Mouse (Mus musculus): ENCODE measurements at regions not wholly inside any gene's neighbourhood (a gene's known extent, or its start where the extent isn't known, plus 50 kb on each side); places are given as distances from the start of the nearest gene placed in this dataset.
"Not testable (repeated sequence)": the region's sequence is repeated elsewhere in the genome, so short reads cannot be mapped to it uniquely, and the experiment has no call there.

DNA sequence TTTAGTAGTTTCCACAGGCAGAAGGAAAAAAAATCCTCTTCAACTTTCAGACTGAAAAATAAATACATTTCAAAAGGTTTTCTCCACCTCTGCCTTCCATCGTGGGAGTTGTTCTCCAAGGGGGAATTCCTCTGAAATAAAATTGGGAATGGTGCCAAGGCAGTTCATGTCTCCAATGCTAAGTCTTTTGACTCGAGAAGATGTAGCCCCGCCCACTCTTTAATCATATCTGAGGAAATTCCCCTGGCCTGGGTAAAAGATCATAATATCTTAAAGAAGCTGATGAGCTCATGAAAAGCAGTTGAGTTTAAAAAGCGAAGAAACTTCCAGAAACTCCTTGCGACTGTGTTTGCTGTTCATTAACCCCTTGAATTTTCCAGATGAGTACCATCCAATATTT is 185.3 kb upstream of the Gm37988 start:
- TF ChIP-seq CTCF (IDR thresholded peaks at IDR 0.05; ENCODE audit: low read depth) = no peak
- peak; percentile 73 for DNase-seq (ENCODE audit: low spot score)
- ATAC-seq (replicated peaks; ENCODE audit: low FRiP score, low read depth) = no peak
- no peak overlapping the region for H3K27ac ChIP-seq
- no peaks in the 10 kb centered on the region for H3K4me1 ChIP-seq (replicated peaks; ENCODE audit: insufficient read depth, low read length)
- no peak overlapping the region for H3K4me2 ChIP-seq (ENCODE audit: low read length)
- 44% methylated on average over 5 of the region's 5 CpGs for WGBS
- H3K9me3 ChIP-seq (replicated peaks; ENCODE audit: low read length) = no peaks in the 10 kb centered on the region
- H3K9ac ChIP-seq (ENCODE audit: low read depth, low read length) = no peak overlapping the region
- no peak overlapping the region for H3K4me3 ChIP-seq (replicated peaks; ENCODE audit: low read depth, low read length)
- H3K36me3 ChIP-seq (ENCODE audit: insufficient read depth, low read length) = no peaks in the 10 kb centered on the region
- no peaks in the 10 kb centered on the region for H3K27me3 ChIP-seq (ENCODE audit: insufficient read depth, low read length)

DNA sequence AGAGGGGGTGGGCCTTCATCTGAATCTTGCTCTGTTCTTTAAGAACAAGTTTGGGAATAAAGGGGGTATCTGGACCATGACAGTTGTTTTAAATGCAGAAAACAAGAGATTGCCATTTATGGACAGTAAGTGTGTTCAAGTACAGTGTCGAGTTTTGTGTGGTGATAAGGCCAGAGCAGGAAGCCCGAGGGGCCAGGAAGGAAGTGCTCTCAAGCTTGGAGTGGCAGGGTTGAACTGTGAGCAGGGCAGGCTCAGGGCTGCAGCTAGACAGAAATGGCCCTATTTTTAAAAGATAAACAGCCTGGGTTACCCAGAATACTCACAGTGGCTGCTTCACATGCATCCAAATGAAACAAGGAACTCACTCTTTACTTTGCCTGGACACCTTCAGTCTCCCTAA is 184.4 kb upstream of the Gm37988 start:
- ATAC-seq (replicated peaks; ENCODE audit: low FRiP score, low read depth) = no peak
- H3K4me2 ChIP-seq (ENCODE audit: low read length) = no peak overlapping the region
- DNase-seq (ENCODE audit: low spot score) = no peak

DNA sequence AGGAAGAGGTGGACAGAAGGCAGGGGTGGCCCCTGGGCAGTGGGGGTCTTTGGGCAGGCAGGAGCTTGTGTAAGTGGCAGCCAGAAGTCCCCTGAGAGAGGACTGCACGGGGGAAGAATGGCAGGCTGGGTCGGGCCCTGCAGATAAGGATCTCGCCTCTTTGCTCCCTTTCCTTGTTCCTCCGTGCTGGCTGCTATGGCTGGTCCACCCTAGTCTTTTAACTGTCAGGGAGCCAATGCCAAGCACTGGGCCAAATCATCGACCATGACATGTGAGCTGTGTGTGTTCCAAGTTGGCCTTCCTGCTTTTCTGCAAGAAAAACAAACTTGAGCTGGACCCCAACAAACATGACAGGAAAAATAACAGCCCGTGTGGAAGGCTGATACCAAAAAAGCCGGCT is 153.8 kb upstream of the Gm37988 start:
- WGBS = 5% methylated on average over 7 of the region's 7 CpGs
- H3K4me3 ChIP-seq (replicated peaks; ENCODE audit: low read depth, low read length) = no peak overlapping the region
- H3K36me3 ChIP-seq (ENCODE audit: insufficient read depth, low read length) = no peaks in the 10 kb centered on the region
- peak overlapping the region; percentile 10; the same call in 1 of the 2 replicates for H3K27ac ChIP-seq
- H3K4me1 ChIP-seq (replicated peaks; ENCODE audit: insufficient read depth, low read length) = 0 out of 2 replicates have a peak, but pooled peaks cover 4% of the 10 kb centered on the region
- H3K27me3 ChIP-seq (ENCODE audit: insufficient read depth, low read length) = no peaks in the 10 kb centered on the region
- peak overlapping the region; percentile 11; the same call in 1 of the 2 replicates for H3K4me2 ChIP-seq (ENCODE audit: low read length)
- DNase-seq (ENCODE audit: low spot score) = peak; percentile 41
- no peaks in the 10 kb centered on the region for H3K9me3 ChIP-seq (replicated peaks; ENCODE audit: low read length)
- no peak for TF ChIP-seq CTCF (IDR thresholded peaks at IDR 0.05; ENCODE audit: low read depth)
- ATAC-seq (replicated peaks; ENCODE audit: low FRiP score, low read depth) = peak; percentile 65; the same call in 1 of the 2 replicates
- no peak overlapping the region for H3K9ac ChIP-seq (ENCODE audit: low read depth, low read length)

More for the DNA sequence above, 184.4 kb upstream of the Gm37988 start:
- Histone ChIP-seq H3K27me3 (ENCODE audit: insufficient read depth, low read length) (no peaks in the 10 kb centered on the region), H3K9me3 (replicated peaks; ENCODE audit: low read length) (no peaks in the 10 kb centered on the region), H3K27ac (no peak overlapping the region), H3K4me3 (replicated peaks; ENCODE audit: low read depth, low read length) (no peak overlapping the region), H3K4me1 (replicated peaks; ENCODE audit: insufficient read depth, low read length) (no peaks in the 10 kb centered on the region), H3K9ac (ENCODE audit: low read depth, low read length) (no peak overlapping the region), H3K36me3 (ENCODE audit: insufficient read depth, low read length) (no peaks in the 10 kb centered on the region)
- WGBS = 33% methylated on average over 2 of the region's 2 CpGs
- TF ChIP-seq CTCF (IDR thresholded peaks at IDR 0.05; ENCODE audit: low read depth) = no peak

DNA sequence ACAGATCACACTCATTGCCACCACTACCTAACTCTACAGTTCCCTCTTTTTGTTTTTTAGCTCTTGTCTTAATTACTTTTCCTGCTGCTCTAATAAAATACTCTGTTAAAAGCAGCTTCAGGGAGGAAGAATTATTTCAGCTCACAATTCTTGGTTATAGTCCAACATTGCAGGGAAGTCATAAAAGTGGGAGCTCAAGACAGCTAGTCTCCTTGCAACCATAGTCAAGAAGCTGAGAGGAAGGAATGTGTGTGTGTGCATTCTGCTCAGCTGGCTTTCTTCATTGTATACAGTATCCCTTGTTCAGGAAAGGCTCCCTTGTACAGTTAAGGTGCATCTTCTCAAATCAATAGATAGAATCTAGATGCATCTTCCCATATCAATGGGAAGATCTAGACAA is 152.4 kb upstream of the Gm37988 start:
- Histone ChIP-seq H3K4me2 (ENCODE audit: low read length) (no peak overlapping the region), H3K27me3 (ENCODE audit: insufficient read depth, low read length) (no peaks in the 10 kb centered on the region), H3K9me3 (replicated peaks; ENCODE audit: low read length) (no peaks in the 10 kb centered on the region), H3K9ac (ENCODE audit: low read depth, low read length) (no peak overlapping the region), H3K27ac (no peak overlapping the region), H3K4me3 (replicated peaks; ENCODE audit: low read depth, low read length) (no peak overlapping the region), H3K36me3 (ENCODE audit: insufficient read depth, low read length) (no peaks in the 10 kb centered on the region), H3K4me1 (replicated peaks; ENCODE audit: insufficient read depth, low read length) (0 out of 2 replicates have a peak, but pooled peaks cover 4% of the 10 kb centered on the region)
- DNase-seq (ENCODE audit: low spot score) (peak; percentile 62), ATAC-seq (replicated peaks; ENCODE audit: low FRiP score, low read depth) (no peak)
- no peak for TF ChIP-seq CTCF (IDR thresholded peaks at IDR 0.05; ENCODE audit: low read depth)

DNA sequence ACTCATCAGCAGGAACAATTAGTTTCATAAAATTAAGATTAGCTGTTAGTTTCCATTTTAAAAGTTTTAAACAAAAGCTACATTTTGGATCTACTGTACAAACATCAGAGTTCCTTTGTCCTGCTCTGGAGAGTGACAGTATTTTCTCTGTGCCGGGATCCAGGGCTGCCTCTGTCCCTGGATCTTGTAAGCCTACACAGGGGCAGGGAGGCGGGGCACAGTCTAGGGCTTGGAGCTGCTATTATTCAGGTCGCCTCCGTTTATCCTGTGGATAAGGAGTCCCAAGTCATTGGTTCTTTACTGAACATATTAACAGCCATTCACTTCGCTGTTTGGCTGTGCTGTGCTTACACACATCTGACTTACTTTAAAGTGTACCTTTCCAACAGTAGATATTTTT is 150.8 kb upstream of the Gm37988 start:
- TF ChIP-seq CTCF (IDR thresholded peaks at IDR 0.05; ENCODE audit: low read depth) = no peak
- Histone ChIP-seq H3K27me3 (ENCODE audit: insufficient read depth, low read length) (no peaks in the 10 kb centered on the region), H3K4me3 (replicated peaks; ENCODE audit: low read depth, low read length) (no peak overlapping the region), H3K4me2 (ENCODE audit: low read length) (no peak overlapping the region), H3K27ac (no peak overlapping the region), H3K9me3 (replicated peaks; ENCODE audit: low read length) (no peaks in the 10 kb centered on the region), H3K36me3 (ENCODE audit: insufficient read depth, low read length) (no peaks in the 10 kb centered on the region), H3K9ac (ENCODE audit: low read depth, low read length) (no peak overlapping the region), H3K4me1 (replicated peaks; ENCODE audit: insufficient read depth, low read length) (0 out of 2 replicates have a peak, but pooled peaks cover 4% of the 10 kb centered on the region)
- ATAC-seq (replicated peaks; ENCODE audit: low FRiP score, low read depth) = no peak
- no peak for DNase-seq (ENCODE audit: low spot score)
- WGBS = 52% methylated on average over 5 of the region's 5 CpGs

DNA sequence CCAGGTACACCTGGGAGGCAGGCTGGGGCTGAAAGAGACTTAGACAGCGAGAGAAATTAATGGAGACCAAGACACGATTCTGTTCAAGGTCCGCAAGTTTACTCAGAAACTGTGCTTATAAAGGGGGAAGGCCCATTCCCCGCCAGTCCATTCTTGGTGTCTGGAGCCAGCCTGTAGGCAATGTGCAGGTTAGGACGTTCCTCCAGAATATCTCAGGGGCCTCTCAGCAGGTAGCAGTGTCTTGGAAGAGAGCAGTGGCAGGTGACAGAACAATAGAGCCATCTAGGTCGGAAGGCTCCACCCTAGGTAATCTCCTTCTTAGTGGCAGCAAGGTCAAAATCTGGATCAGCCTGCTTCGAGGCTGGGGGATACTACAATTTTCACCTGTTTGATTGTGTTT is 147.6 kb upstream of the Gm37988 start:
- ATAC-seq (replicated peaks; ENCODE audit: low FRiP score, low read depth); H3K36me3 ChIP-seq (ENCODE audit: insufficient read depth, low read length); H3K4me1 ChIP-seq (replicated peaks; ENCODE audit: insufficient read depth, low read length); H3K9me3 ChIP-seq (replicated peaks; ENCODE audit: low read length); H3K27me3 ChIP-seq (ENCODE audit: insufficient read depth, low read length); DNase-seq (ENCODE audit: low spot score); H3K4me2 ChIP-seq (ENCODE audit: low read length); H3K27ac ChIP-seq; H3K9ac ChIP-seq (ENCODE audit: low read depth, low read length); H3K4me3 ChIP-seq (replicated peaks; ENCODE audit: low read depth, low read length): not testable (repeated sequence)
- 89% methylated on average over 7 of the region's 7 CpGs for WGBS

DNA sequence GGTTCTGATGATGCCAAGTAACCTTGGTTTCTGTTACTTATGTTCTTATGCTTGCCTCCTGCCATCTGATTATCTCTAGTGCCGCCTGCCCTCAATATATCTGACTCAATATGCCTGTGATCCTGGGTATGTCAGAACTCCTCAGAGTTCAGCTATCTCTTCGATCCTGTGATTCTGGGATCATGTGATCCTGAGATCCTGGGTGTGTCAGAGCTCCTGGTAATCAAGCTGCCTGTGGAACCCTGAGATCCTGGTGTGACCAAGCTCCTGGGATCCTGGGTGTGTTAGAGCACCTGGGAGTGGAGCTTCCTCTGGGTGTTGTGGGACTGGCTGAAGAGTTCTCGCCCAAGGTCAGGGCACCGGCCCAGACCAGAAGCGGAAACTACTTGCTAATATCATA is 147.1 kb upstream of the Gm37988 start:
- H3K4me3 ChIP-seq (replicated peaks; ENCODE audit: low read depth, low read length); H3K27ac ChIP-seq; H3K9me3 ChIP-seq (replicated peaks; ENCODE audit: low read length); H3K27me3 ChIP-seq (ENCODE audit: insufficient read depth, low read length); H3K9ac ChIP-seq (ENCODE audit: low read depth, low read length); H3K4me2 ChIP-seq (ENCODE audit: low read length); ATAC-seq (replicated peaks; ENCODE audit: low FRiP score, low read depth); H3K4me1 ChIP-seq (replicated peaks; ENCODE audit: insufficient read depth, low read length); DNase-seq (ENCODE audit: low spot score); H3K36me3 ChIP-seq (ENCODE audit: insufficient read depth, low read length): not testable (repeated sequence)
- 93% methylated on average over 5 of the region's 5 CpGs for WGBS
